Mouse (Mus musculus): ENCODE results near the gene Acoxl. TPM values are rescaled to one million over a fixed set of nuclear protein-coding genes. Genes with fewer than 3 reads are reported as not detected.

Acoxl gene
- polyA plus RNA-seq, 1 experiment = not detected

DNA sequence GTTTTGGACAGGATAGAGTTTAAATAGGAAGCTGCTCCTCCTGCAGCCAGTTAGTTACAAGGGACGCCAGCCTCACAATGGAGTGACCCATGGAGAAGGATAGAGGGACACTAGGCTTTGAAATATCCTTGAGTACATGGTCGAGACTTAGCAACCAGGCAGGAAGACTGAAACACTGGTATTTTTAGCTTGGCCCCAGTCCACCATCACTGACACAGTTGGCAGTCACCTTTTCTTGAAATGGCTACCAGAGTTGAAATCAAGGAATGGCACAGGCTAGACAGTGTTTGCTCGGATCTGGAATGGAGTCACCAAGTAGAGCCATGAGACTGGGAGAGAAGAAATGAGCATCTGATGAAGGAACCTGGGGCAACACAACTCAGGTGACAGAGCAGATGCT, 3.7 kb downstream of the Acoxl start:
- H3K4me1 ChIP-seq (ENCODE audit: control insufficient read depth, insufficient read depth, low read length) = no peaks in the 10 kb centered on the region
- H3K4me3 ChIP-seq (ENCODE audit: insufficient read depth, low read length) = no peak overlapping the region
- H3K27ac ChIP-seq (ENCODE audit: insufficient read depth, low read length) = no peak overlapping the region
- TF ChIP-seq POLR2A (IDR thresholded peaks at IDR 0.05; ENCODE audit: extremely low read depth, insufficient read depth, low read length) = no peak
- TF ChIP-seq CTCF (IDR thresholded peaks at IDR 0.05; ENCODE audit: extremely low read depth, insufficient read depth, low read length) = no peak

DNA sequence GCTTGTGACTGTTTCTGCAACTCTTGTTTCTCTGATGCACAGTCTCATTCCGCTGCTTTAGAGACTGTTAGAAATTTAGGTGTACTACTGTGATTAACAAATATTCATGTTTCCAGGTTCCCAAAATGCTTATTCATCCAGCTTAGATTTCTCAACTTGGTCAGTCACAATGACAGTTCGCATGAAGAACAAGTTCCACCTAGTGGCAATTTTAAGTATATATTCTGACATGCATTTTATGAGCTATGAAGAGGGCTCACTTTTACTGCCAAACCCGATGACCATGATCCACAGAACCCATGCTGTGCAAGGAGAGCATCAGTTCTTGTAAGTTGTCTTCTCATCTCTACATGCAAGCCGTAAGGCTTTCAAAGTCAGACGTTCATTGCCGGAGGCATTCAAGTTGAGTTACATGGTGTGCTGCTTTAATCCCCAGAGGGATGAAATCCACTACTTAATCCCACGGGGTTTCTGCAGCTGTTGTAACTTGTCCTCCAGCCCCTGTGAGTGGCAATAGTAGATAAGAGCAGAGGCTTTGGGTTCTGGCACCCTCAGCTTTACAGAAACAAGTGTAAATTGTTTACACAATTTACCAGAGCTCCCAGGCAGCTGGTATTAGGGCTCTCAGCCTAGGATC, 6.8 kb downstream of the Acoxl start:
- H3K4me1 ChIP-seq (ENCODE audit: control insufficient read depth, insufficient read depth, low read length) = no peaks in the 10 kb centered on the region
- no peak overlapping the region for H3K27ac ChIP-seq (ENCODE audit: insufficient read depth, low read length)
- no peak overlapping the region for H3K4me3 ChIP-seq (ENCODE audit: insufficient read depth, low read length)
- TF ChIP-seq CTCF (IDR thresholded peaks at IDR 0.05; ENCODE audit: extremely low read depth, insufficient read depth, low read length) (0 out of 2 replicates have a peak, but pooled peaks have one; percentile 21), POLR2A (IDR thresholded peaks at IDR 0.05; ENCODE audit: extremely low read depth, insufficient read depth, low read length) (no peak)

DNA sequence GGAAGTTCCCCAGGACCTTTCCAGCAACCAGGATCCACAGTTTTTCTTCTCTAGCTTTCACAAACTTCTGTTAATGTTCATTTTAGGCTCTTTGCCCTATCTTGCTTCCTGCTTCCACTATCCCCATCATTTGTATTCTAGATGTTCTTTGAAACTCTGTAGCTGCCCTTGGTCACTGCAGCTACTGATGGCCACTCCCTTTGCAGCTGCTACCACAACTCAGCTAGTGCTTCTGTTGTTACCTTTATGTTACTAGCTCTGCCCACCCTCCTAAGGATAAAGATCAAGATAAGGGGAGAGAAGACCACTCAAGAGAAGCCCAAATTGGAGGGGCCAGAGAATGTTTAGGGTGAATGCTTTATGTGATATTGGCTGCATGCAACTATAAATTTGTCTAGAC, 7.3 kb downstream of the Acoxl start:
- Histone ChIP-seq H3K4me1 (ENCODE audit: control insufficient read depth, insufficient read depth, low read length) (no peaks in the 10 kb centered on the region), H3K27ac (ENCODE audit: insufficient read depth, low read length) (no peak overlapping the region), H3K4me3 (ENCODE audit: insufficient read depth, low read length) (no peak overlapping the region)
- TF ChIP-seq CTCF (IDR thresholded peaks at IDR 0.05; ENCODE audit: extremely low read depth, insufficient read depth, low read length) = no peak
- TF ChIP-seq POLR2A (IDR thresholded peaks at IDR 0.05; ENCODE audit: extremely low read depth, insufficient read depth, low read length) = no peak

DNA sequence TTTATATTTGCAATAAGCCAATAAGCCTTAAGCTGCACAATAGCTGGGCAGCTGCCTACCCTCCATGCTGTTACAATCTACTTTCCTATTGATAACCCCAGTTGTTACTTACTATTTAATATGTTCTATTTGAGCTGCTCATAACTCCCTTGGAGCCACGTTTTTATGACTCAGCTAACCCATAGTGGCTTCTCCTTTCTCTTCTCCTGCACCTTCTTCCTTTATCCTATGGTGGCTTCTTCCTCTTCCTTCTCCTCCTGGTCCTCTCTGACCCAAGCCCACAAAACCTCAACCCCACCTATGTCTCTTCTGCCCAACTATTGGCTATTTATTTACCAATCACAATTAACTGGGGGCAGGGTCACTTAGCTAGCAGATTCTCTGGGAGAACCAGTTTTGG, 7.9 kb downstream of the Acoxl start:
- TF ChIP-seq POLR2A (IDR thresholded peaks at IDR 0.05; ENCODE audit: extremely low read depth, insufficient read depth, low read length) = no peak
- no peak for TF ChIP-seq CTCF (IDR thresholded peaks at IDR 0.05; ENCODE audit: extremely low read depth, insufficient read depth, low read length)
- Histone ChIP-seq H3K4me3 (ENCODE audit: insufficient read depth, low read length) (no peak overlapping the region), H3K27ac (ENCODE audit: insufficient read depth, low read length) (no peak overlapping the region)

DNA sequence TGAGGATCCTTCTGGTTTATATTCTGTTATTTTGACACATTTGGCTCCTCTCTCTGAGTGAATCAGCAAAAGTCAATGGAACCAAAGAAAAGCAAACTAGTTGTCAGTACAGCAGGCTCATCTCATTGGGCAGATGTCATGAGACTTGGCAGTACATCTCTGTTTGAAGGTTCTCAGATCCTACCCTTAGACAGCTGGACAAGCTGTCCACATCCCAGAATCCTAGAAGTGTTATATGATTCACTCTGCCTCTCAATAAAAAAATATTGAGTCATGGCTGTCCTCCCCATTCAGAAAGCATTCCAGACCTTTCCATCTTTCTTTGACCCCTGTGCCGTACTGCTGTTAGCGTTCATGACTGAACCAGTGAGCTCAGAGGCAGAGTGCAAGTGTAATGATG, 11.7 kb downstream of the Acoxl start:
- Histone ChIP-seq H3K4me1 (ENCODE audit: control insufficient read depth, insufficient read depth, low read length) (no peaks in the 10 kb centered on the region), H3K4me3 (ENCODE audit: insufficient read depth, low read length) (no peak overlapping the region), H3K27ac (ENCODE audit: insufficient read depth, low read length) (no peak overlapping the region)
- TF ChIP-seq CTCF (IDR thresholded peaks at IDR 0.05; ENCODE audit: extremely low read depth, insufficient read depth, low read length) = no peak
- TF ChIP-seq POLR2A (IDR thresholded peaks at IDR 0.05; ENCODE audit: extremely low read depth, insufficient read depth, low read length) = no peak

More for the DNA sequence above, 7.9 kb downstream of the Acoxl start:
- H3K4me1 ChIP-seq (ENCODE audit: control insufficient read depth, insufficient read depth, low read length) = no peaks in the 10 kb centered on the region

DNA sequence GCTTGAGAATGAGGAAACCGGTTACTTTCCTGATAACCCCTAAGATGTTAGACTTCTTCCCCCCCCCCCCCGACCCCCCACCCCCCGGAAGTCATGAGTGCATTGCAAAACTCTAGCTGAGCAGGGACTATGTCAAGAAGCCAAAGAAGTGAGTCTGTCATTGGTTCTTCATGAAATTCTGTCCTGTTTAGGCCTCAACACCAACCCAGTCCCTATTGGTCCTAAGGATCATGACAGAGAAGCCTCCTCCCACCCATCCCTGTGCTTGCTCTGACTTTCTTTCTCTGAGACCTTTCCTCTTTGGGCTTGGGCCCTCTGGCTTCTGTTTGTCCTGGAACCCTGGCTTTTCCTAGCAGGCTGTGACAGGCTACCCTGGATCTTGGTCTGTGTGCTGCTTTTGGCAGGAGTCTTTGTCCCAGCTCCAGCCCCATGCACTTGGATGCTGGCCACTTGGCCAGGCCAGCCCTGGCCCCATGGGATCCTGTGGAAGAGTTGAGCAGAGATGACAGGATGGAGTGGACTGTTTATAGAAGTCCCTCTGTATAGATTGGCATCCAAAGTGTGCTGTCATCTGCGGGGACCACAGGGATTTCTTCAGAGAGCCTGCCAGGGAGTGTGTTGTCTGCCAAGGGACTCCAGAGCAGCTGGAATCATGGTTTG, 15.8 kb downstream of the Acoxl start:
- H3K27ac ChIP-seq (ENCODE audit: insufficient read depth, low read length) = no peak overlapping the region
- H3K4me1 ChIP-seq (ENCODE audit: control insufficient read depth, insufficient read depth, low read length) = no peaks in the 10 kb centered on the region
- TF ChIP-seq CTCF (IDR thresholded peaks at IDR 0.05; ENCODE audit: extremely low read depth, insufficient read depth, low read length) = no peak
- TF ChIP-seq POLR2A (IDR thresholded peaks at IDR 0.05; ENCODE audit: extremely low read depth, insufficient read depth, low read length) = no peak
- no peak overlapping the region for H3K4me3 ChIP-seq (ENCODE audit: insufficient read depth, low read length)

DNA sequence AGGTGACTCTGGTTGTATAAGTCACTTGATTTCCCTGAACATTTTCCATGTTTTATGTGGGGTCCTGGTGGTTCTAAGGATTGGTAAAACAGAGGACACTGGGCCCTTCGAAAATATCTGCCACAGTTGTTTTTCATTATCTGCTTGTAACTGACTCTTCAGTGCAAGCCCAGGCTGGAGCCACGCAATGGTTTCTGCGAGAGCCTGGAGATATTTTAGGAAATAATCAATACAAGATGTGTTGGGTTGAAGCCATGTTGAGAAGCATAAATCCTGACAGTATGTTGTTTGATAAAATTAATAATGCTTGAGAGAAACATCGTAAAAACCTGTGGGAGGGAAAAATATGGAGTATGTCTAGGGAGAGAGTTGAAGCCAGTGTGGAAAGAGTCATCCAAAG, 25.7 kb downstream of the Acoxl start:
- TF ChIP-seq CTCF (IDR thresholded peaks at IDR 0.05; ENCODE audit: extremely low read depth, insufficient read depth, low read length) = no peak
- no peak for TF ChIP-seq POLR2A (IDR thresholded peaks at IDR 0.05; ENCODE audit: extremely low read depth, insufficient read depth, low read length)

DNA sequence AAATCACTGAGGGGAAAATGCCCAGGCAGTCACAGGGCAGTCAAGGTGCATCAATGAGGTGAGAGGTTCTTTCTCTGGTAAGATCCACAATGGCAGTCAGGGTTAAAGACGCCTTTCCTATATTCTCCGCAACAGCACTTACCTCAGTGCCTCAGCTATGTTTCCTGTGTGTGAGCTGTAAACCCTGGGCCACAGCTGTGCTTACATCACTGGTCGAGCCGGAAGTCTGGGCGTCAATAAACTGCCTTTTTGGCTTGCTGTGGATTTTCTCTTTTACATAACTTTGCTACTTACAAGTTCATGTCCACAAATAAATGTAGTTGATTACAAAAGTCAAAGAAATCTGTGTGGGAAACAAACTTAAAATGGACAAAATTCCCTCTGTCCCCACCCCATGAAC, 42.4 kb downstream of the Acoxl start:
- TF ChIP-seq CTCF (IDR thresholded peaks at IDR 0.05; ENCODE audit: extremely low read depth, insufficient read depth, low read length) = no peak
- no peak for TF ChIP-seq POLR2A (IDR thresholded peaks at IDR 0.05; ENCODE audit: extremely low read depth, insufficient read depth, low read length)
- no peaks in the 10 kb centered on the region for H3K4me1 ChIP-seq (ENCODE audit: control insufficient read depth, insufficient read depth, low read length)
- no peak overlapping the region for H3K27ac ChIP-seq (ENCODE audit: insufficient read depth, low read length)
- no peak overlapping the region for H3K4me3 ChIP-seq (ENCODE audit: insufficient read depth, low read length)

More for the DNA sequence above, 25.7 kb downstream of the Acoxl start:
- no peak overlapping the region for H3K27ac ChIP-seq (ENCODE audit: insufficient read depth, low read length)
- H3K4me1 ChIP-seq (ENCODE audit: control insufficient read depth, insufficient read depth, low read length) = no peaks in the 10 kb centered on the region
- H3K4me3 ChIP-seq (ENCODE audit: insufficient read depth, low read length) = no peak overlapping the region

DNA sequence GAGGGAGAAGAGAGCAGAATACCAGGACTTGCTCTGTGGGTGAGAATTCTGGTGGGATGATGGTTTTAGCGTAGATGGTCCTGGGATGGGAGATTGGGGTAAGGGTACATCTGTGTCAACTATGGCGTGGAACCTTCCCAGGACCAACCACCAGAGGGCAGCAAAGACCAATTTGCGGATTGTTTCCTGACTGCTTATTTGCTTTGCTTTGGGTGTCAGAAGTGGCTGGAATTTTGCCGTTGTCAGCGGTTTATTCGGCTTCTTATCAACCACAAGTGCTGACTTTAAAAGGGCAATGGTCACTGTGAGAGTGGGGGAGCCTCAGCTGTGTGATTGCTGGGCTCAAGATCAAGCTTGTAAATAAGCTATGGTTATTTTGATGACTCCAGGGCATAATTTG, 50.8 kb downstream of the Acoxl start:
- no peak overlapping the region for H3K27ac ChIP-seq (ENCODE audit: insufficient read depth, low read length)
- TF ChIP-seq CTCF (IDR thresholded peaks at IDR 0.05; ENCODE audit: extremely low read depth, insufficient read depth, low read length) (peak; percentile 98), POLR2A (IDR thresholded peaks at IDR 0.05; ENCODE audit: extremely low read depth, insufficient read depth, low read length) (no peak)
- H3K4me1 ChIP-seq (ENCODE audit: control insufficient read depth, insufficient read depth, low read length) = no peaks in the 10 kb centered on the region
- H3K4me3 ChIP-seq (ENCODE audit: insufficient read depth, low read length) = no peak overlapping the region

DNA sequence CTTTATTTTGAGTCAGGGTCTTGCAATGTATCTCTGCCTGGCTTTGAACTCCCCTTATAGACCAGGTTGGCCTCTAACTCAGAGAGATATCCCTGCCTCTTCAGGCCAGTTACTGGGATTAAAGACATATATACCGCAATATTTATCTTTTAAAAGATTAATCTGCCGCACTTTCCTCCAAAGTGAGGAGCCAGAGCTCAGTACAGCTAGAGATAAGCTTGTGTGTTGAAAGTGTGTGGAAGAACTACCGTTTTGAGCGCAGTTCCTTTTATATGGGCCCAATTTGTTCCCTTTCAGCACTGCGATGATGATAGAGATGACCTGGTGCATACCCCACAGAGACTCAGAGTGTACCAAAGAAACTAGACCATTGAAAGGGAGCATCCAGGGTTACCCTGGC, 51.3 kb downstream of the Acoxl start:
- H3K27ac ChIP-seq (ENCODE audit: insufficient read depth, low read length) = no peak overlapping the region
- TF ChIP-seq POLR2A (IDR thresholded peaks at IDR 0.05; ENCODE audit: extremely low read depth, insufficient read depth, low read length) (no peak), CTCF (IDR thresholded peaks at IDR 0.05; ENCODE audit: extremely low read depth, insufficient read depth, low read length) (no peak)
- no peaks in the 10 kb centered on the region for H3K4me1 ChIP-seq (ENCODE audit: control insufficient read depth, insufficient read depth, low read length)
- no peak overlapping the region for H3K4me3 ChIP-seq (ENCODE audit: insufficient read depth, low read length)

All from cortical plate, adult 2 months (tissue).